Mouse (Mus musculus) midbrain, embryonic 16.5 days (tissue): ENCODE measurements around the gene Cisd1. TPM values are rescaled to one million over a fixed set of nuclear protein-coding genes. Genes with fewer than 3 reads are reported as not detected.

Experiments used
- ATAC-seq: fragments of 200-750 bp; cut with Nextera tagmentation; 2 replicates; pipeline ENCODE4 v1.8.0; 2017; ENCODE audit warnings: moderate TSS enrichment
- H3K27ac ChIP-seq: fragments of 300-500 bp; sonication (generic); 2 replicates; pipeline ENCODE4 v1.5.1; 2014; ENCODE audit warnings: mild to moderate bottlenecking, low read length, mixed read lengths
- H3K27me3 ChIP-seq: fragments of 300-500 bp; sonication (generic); 2 replicates; pipeline ENCODE4 v1.6.1; 2014; ENCODE audit warnings: low read depth, low read length, mixed read lengths; ENCODE audit not compliant: control insufficient read depth, insufficient read depth
- H3K36me3 ChIP-seq: fragments of 300-500 bp; sonication (generic); 2 replicates; pipeline ENCODE4 v1.6.1; 2014; ENCODE audit warnings: mild to moderate bottlenecking, low read length, moderate library complexity, mixed read lengths; ENCODE audit not compliant: control insufficient read depth, insufficient read depth
- H3K4me1 ChIP-seq: fragments of 300-500 bp; sonication (generic); 2 replicates; pipeline ENCODE4 v1.6.1; 2014; ENCODE audit warnings: mild to moderate bottlenecking, low read length, mixed read lengths; ENCODE audit not compliant: control insufficient read depth, insufficient read depth
- H3K4me2 ChIP-seq: fragments of 300-500 bp; sonication (generic); 2 replicates; pipeline ENCODE4 v1.6.1; 2014; ENCODE audit warnings: mild to moderate bottlenecking, low read length, mixed read lengths
- H3K4me3 ChIP-seq: fragments of 300-500 bp; sonication (generic); 2 replicates; pipeline ENCODE4 v1.5.1; 2014; ENCODE audit warnings: low read depth, mild to moderate bottlenecking, low read length, moderate library complexity, mixed read lengths
- H3K9ac ChIP-seq: fragments of 300-500 bp; sonication (generic); 2 replicates; pipeline ENCODE4 v1.6.1; 2014; ENCODE audit warnings: low read depth, low read length, mixed read lengths
- H3K9me3 ChIP-seq: fragments of 300-500 bp; sonication (generic); replicated peaks from 2 replicates; pipeline ENCODE4 v1.6.1; 2014; ENCODE audit warnings: mild to moderate bottlenecking, low read length, mixed read lengths; ENCODE audit not compliant: control insufficient read depth, poor library complexity, severe bottlenecking
- WGBS: fragments of 180-500 bp; shearing (Covaris S2); extraction: QIAGEN DNeasy Blood & Tissue Kit; methylation state at CpG from one replicate; pipeline ENCODE4 v1.1.7; 2014; 5-methylcytosine and 5-hydroxymethylcytosine counted together
- polyA plus RNA-seq: library from polyadenylated mRNA; unstranded; fragments of >200 nt; fragmentation: Nextera tagmentation; extraction: Ambion mirVana; gene quantifications from 2 replicates; pipeline ENCODE4 v1.2.1, GENCODE M21; 2015

The Cisd1 gene
- polyA plus RNA-seq, 1 experiment from 2014 or later = 325 TPM

DNA sequence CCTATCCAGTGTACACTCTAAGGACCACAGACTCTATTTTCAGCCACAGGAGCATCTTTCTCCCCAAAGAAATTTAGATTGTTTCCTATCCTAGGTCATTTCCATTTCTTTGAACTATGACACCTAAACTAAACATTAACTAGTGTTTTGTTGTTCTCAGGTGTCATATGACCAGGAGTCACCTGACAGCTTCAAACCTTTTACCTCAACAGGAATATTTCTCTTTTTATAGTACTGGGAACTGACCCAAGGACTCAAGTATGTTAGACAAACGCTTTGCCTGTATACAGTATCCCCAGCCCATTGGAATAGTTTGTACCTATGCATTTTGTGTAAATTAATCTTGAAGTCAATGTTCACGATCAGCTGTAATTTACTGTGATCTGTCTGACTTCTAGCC, 7.0 kb downstream of the Cisd1 start:
- no peak for ATAC-seq
- 91% methylated on average over 2 of the region's 2 CpGs for WGBS
- no peak overlapping the region for H3K4me3 ChIP-seq
- no peak overlapping the region for H3K9ac ChIP-seq
- H3K27me3 ChIP-seq = no peaks in the 10 kb centered on the region
- no peaks in the 10 kb centered on the region for H3K9me3 ChIP-seq
- H3K4me1 ChIP-seq = peaks cover 6% of the 10 kb centered on the region; the same call in 1 of the 2 replicates
- peaks cover 8% of the 10 kb centered on the region; the same call in 1 of the 2 replicates for H3K36me3 ChIP-seq
- no peak overlapping the region for H3K4me2 ChIP-seq
- no peak overlapping the region for H3K27ac ChIP-seq

DNA sequence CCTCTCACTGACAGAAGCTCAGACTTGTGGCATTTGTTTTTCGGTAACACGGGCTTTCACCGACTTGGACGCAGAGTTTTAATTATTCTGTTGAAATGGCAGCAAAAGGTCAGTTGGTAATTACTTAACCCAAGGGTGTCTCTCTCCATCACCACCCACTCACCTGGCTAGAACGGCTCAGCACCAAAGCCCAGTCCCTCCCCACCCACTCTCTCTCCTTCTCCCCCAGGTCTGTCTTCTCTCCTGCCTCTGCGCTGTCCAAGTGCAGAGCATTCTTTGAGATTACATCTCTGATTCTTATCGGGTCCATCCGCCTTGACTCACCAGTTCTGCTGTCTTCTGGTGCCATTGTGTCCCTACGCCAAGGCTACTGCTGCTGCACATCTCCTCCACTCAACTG, 11.9 kb downstream of the Cisd1 start:
- no peaks in the 10 kb centered on the region for H3K4me1 ChIP-seq
- ATAC-seq = no peak
- H3K4me3 ChIP-seq = no peak overlapping the region
- no peak overlapping the region for H3K9ac ChIP-seq
- WGBS = 94% methylated on average over 9 of the region's 9 CpGs
- no peak overlapping the region for H3K4me2 ChIP-seq
- H3K36me3 ChIP-seq = peaks cover 16% of the 10 kb centered on the region
- H3K27me3 ChIP-seq = no peaks in the 10 kb centered on the region
- H3K9me3 ChIP-seq = no peaks in the 10 kb centered on the region
- H3K27ac ChIP-seq = no peak overlapping the region

DNA sequence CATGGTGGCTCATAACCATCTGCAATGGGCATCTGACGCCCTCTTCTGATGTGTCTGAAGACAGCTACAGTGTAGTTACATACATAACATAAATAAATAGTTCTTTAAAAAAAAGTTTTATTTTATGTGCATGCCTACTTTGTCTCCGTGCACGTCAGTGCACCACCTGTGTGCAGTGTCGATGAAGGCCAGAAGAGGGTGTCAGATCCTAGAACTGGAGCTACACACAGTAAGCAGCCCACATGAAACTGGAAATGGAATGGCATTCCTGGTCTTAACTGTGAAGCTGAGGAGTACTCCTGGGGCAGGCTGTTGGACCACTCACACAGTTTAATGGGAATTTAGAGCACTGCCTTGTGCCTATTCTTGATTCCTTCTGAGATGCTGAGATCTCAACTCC, 12.4 kb downstream of the Cisd1 start:
- H3K36me3 ChIP-seq = peaks cover 16% of the 10 kb centered on the region
- no peaks in the 10 kb centered on the region for H3K27me3 ChIP-seq
- ATAC-seq = no peak

DNA sequence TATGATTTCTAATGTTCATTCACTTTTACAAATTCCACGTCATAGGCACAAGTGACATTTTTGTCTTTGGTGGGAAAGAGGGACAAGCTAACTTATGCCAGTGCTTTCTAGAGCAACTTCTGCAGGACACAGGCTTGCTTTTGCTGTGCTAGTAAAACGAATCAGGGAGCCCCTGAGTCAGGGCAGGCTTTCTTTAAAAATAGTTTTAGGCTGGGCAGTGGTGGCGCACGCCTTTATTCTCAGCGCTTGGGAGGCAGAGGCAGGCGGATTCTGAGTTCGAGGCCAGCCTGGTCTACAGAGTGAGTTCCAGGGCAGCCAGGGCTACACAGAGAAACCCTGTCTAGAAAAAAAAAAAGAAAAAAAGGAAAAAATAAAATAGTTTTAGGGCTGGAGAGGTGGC, 12.8 kb downstream of the Cisd1 start:
- H3K36me3 ChIP-seq = peaks cover 16% of the 10 kb centered on the region

More for the DNA sequence above, 12.4 kb downstream of the Cisd1 start:
- Histone ChIP-seq H3K9ac (no peak overlapping the region), H3K4me3 (no peak overlapping the region), H3K4me2 (no peak overlapping the region), H3K9me3 (no peaks in the 10 kb centered on the region), H3K4me1 (no peaks in the 10 kb centered on the region), H3K27ac (no peak overlapping the region)
- 90% methylated on average over 4 of the region's 4 CpGs for WGBS

DNA sequence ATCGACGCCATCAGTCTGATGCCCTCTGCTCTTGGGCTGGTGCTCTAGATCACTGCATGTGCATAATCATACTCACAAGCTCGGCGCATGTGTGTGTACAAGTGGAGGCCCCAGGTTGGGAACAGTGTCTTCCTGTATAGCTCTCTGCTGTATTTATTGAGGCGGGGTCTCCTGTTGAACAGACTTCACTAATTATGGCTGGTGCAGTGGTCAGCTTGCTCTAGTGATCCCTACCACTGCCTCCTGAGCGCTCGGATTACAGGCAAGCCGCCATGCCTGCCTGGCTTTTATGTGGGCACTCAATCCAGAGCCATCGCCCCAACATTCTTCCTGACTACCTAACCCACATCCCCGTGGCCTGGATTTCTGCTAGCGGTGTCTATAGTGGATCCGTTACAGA, 14.7 kb downstream of the Cisd1 start:
- ATAC-seq = no peak

More for the DNA sequence above, 12.8 kb downstream of the Cisd1 start:
- WGBS = 96% methylated on average over 7 of the region's 7 CpGs
- no peaks in the 10 kb centered on the region for H3K27me3 ChIP-seq
- no peak overlapping the region for H3K4me3 ChIP-seq
- no peaks in the 10 kb centered on the region for H3K4me1 ChIP-seq
- H3K9me3 ChIP-seq = no peaks in the 10 kb centered on the region
- no peak overlapping the region for H3K9ac ChIP-seq
- ATAC-seq = no peak
- no peak overlapping the region for H3K4me2 ChIP-seq
- no peak overlapping the region for H3K27ac ChIP-seq

DNA sequence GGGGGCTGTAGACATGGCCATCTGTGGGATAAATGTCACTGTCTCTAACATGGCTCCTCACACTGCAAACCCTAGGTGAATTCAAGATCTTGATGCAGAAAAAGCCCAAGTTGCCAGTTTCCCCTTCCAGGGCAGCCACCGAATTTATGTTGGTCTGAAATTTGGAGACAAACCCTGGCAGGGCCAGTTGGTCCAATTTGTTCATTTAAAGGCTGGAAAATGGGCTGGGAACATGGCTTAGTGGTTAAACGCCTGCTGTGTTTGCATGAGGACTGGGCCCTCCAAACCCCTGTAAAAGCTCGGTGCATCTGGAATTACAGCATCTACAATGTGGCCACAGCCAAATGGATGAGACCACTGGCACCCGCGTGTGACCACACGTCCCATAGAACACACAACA, 15.5 kb downstream of the Cisd1 start:
- Histone ChIP-seq H3K27me3 (no peaks in the 10 kb centered on the region), H3K36me3 (peaks cover 9% of the 10 kb centered on the region), H3K9ac (no peak overlapping the region), H3K4me3 (no peak overlapping the region), H3K27ac (no peak overlapping the region), H3K9me3 (no peaks in the 10 kb centered on the region), H3K4me2 (no peak overlapping the region), H3K4me1 (no peaks in the 10 kb centered on the region)
- WGBS = 95% methylated on average over 6 of the region's 6 CpGs
- ATAC-seq = no peak

More for the DNA sequence above, 14.7 kb downstream of the Cisd1 start:
- WGBS = 95% methylated on average over 12 of the region's 12 CpGs
- Histone ChIP-seq H3K9me3 (no peaks in the 10 kb centered on the region), H3K4me2 (no peak overlapping the region), H3K4me1 (no peaks in the 10 kb centered on the region), H3K9ac (no peak overlapping the region), H3K27ac (no peak overlapping the region), H3K27me3 (no peaks in the 10 kb centered on the region), H3K36me3 (peaks cover 11% of the 10 kb centered on the region), H3K4me3 (no peak overlapping the region)

DNA sequence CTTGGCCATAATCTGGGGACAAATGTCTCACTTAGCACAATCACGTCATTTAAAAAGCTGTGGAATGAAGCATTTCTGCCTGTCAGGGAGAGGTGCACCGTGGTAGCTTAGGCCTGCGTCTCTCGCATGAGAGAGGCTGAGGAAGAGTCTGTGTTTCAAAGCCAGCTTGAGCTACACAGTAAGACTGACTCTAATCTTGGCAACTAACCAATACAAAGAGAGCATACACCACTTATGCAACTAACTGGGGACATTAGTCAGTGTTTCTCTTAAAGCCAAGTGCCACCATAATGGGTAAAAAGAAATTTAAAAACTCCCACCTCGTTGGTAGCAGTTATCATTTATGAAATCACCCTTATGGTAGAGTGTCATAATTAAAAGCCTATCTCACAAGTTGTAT, 15.9 kb downstream of the Cisd1 start:
- no peak overlapping the region for H3K27ac ChIP-seq
- no peaks in the 10 kb centered on the region for H3K4me1 ChIP-seq
- no peak overlapping the region for H3K4me3 ChIP-seq
- H3K9ac ChIP-seq = no peak overlapping the region
- WGBS = 95% methylated on average over 5 of the region's 5 CpGs
- H3K27me3 ChIP-seq = no peaks in the 10 kb centered on the region
- peaks cover 8% of the 10 kb centered on the region for H3K36me3 ChIP-seq
- H3K9me3 ChIP-seq = no peaks in the 10 kb centered on the region
- ATAC-seq = no peak
- H3K4me2 ChIP-seq = no peak overlapping the region

DNA sequence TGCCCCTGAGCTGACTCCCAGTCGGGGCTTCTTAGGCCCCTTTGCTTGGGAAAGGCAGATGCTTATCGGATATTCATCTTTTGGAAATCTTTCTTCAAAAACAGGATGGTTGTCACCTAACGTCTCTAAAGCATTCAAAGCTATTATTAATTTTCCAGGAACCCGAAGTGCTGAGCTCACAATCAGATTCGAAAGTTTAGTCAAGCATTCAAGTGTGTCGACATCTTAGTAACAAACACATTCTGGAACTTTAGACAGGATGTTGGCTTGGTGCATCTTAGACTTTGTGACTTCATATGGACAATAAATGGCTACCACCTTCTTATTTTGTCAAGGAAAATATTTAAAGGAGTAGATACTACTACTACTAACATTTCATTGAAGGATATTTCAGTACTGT, 16.4 kb downstream of the Cisd1 start:
- WGBS = 83% methylated on average over 6 of the region's 6 CpGs

DNA sequence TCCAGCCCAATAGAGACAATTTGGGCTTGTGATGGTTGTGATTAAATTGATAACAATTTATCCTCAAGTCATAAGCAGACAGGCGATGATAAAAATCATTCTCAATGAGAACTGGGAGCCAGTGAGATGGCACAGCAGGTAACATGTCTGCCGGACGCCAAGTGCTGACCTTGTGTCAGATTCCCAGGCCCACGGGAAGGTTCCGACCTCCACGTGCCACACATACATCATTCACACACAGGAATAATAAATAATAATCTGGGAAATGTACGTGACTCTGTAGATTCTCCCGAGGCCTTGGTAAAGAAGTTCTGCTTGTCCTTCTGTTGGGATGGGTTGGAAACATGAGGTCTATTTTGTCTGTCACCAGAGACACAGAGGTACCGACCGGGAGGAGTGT, 17.4 kb downstream of the Cisd1 start:
- ATAC-seq = no peak
- no peaks in the 10 kb centered on the region for H3K4me1 ChIP-seq
- whole genome bisulfite sequencing = 87% methylated on average over 10 of the region's 10 CpGs

More for the DNA sequence above, 16.4 kb downstream of the Cisd1 start:
- Histone ChIP-seq H3K9ac (no peak overlapping the region), H3K27me3 (no peaks in the 10 kb centered on the region), H3K36me3 (peaks cover 8% of the 10 kb centered on the region), H3K4me3 (no peak overlapping the region), H3K4me1 (no peaks in the 10 kb centered on the region), H3K4me2 (no peak overlapping the region), H3K9me3 (no peaks in the 10 kb centered on the region), H3K27ac (no peak overlapping the region)
- ATAC-seq = no peak

More for the DNA sequence above, 17.4 kb downstream of the Cisd1 start:
- Histone ChIP-seq H3K4me2 (no peak overlapping the region), H3K9ac (no peak overlapping the region), H3K4me3 (no peak overlapping the region), H3K27ac (no peak overlapping the region), H3K36me3 (peaks cover 8% of the 10 kb centered on the region), H3K9me3 (no peaks in the 10 kb centered on the region), H3K27me3 (no peaks in the 10 kb centered on the region)
